Mouse (Mus musculus): ENCODE results near the gene Unc79. TPM values are rescaled to one million over a fixed set of nuclear protein-coding genes. Genes with fewer than 3 reads are reported as not detected.
A peak's percentile ranks its signal among the peaks of the same experiment; 100 is the strongest.

Gene Unc79
- total RNA-seq, 2 experiments from 2014 or later: 0.15 to 0.26 TPM

- DNase-seq (ENCODE audit: low spot score in 2 of 2): no peak
These were observed 244.3 kb downstream of the Unc79 start for GRCm38 (mm10) chr12:103192996-103193395.

- peak; percentile 40 to 47 for DNase-seq (ENCODE audit: low spot score in 2 of 2)
These were observed 254.2 kb downstream of the Unc79 start for GRCm38 (mm10) chr12:103202592-103203544.

- DNase-seq (ENCODE audit: low spot score in 2 of 2): no peak
These were observed 256.9 kb downstream of the Unc79 start for GRCm38 (mm10) chr12:103205561-103205960.

- DNase-seq (ENCODE audit: low spot score in 2 of 2): no peak
These were observed 260.9 kb downstream of the Unc79 start for GRCm38 (mm10) chr12:103209581-103209980.

GRCm38 (mm10) chr12:103211078-103211477 is 262.4 kb downstream of the Unc79 start:
- no peak for DNase-seq (ENCODE audit: low spot score in 2 of 2)

- no peak for DNase-seq (ENCODE audit: low spot score in 2 of 2)
These were observed 264.9 kb downstream of the Unc79 start for GRCm38 (mm10) chr12:103213591-103213990.

GRCm38 (mm10) chr12:103214270-103214669 is 265.6 kb downstream of the Unc79 start:
- no peak for DNase-seq (ENCODE audit: low spot score in 2 of 2)

- no peak for DNase-seq (ENCODE audit: low spot score in 2 of 2)
These were observed 266.1 kb downstream of the Unc79 start for GRCm38 (mm10) chr12:103214797-103215196.

- DNase-seq (ENCODE audit: low spot score in 2 of 2): no peak
These were observed 267.4 kb downstream of the Unc79 start for GRCm38 (mm10) chr12:103215877-103216610.

- DNase-seq (ENCODE audit: low spot score in 2 of 2): no peak
These were observed 275.0 kb downstream of the Unc79 start for GRCm38 (mm10) chr12:103223671-103224070.

- DNase-seq (ENCODE audit: low spot score in 2 of 2): no peak
These were observed 277.5 kb downstream of the Unc79 start for GRCm38 (mm10) chr12:103226121-103226520.

- DNase-seq (ENCODE audit: low spot score in 2 of 2): no peak
These were observed 280.4 kb downstream of the Unc79 start for GRCm38 (mm10) chr12:103229058-103229457.

Small RNA genes lying within 50 kb of the gene (microRNA-seq; reads per million reads assigned to microRNA genes)
- gene Gm44324: not detected

Other genes starting within 250 kb of the Unc79 start
- 10 to 100 TPM; 10.0 to 10.1 TPM for gene Itpk1, start 243.9 kb upstream of the Unc79 start, total RNA-seq (2021)
- 1 to 10 TPM; 7.6 to 7.8 TPM for gene Moap1, start 205.2 kb upstream of the Unc79 start, total RNA-seq (2021)
- gene Tmem251, start 205.1 kb upstream of the Unc79 start, total RNA-seq (2021): 1 to 10 TPM; 2.8 to 3.6 TPM
- gene Gm28051, start 191.1 kb upstream of the Unc79 start, total RNA-seq (2021): not detected
- 10 to 100 TPM in 1 of 2 experiments, 1 to 10 TPM in 1; 9.5 to 10.9 TPM for gene Gon7, start 191.1 kb upstream of the Unc79 start, total RNA-seq (2021)
- gene Ubr7, start 190.9 kb upstream of the Unc79 start, total RNA-seq (2021): 10 to 100 TPM; 28.7 to 31.1 TPM
- gene Gm20604, start 190.2 kb upstream of the Unc79 start, total RNA-seq (2021): 1 to 10 TPM; 4.7 to 5.4 TPM
- 10 to 100 TPM; 31.9 to 32.4 TPM for gene Btbd7, start 70.4 kb upstream of the Unc79 start, total RNA-seq (2021)
- gene Cox8c, start 49.5 kb upstream of the Unc79 start, total RNA-seq (2021): not detected